Mouse (Mus musculus) ovary, adult 18-20 months (tissue): ENCODE results near the gene Slc26a6.

Source experiments
- DNase-seq: peaks from one replicate; pipeline ENCODE4 v3.0.0; 2022; ENCODE audit warnings: low spot score, mixed read lengths

Gene Slc26a6

GRCm38 (mm10) chr9:108852976-108853375 is at the start of gene Slc26a6:
Gene Slc26a6 (plus strand): TSS chr9:108853283.
- DNase-seq, result no peak

DNA sequence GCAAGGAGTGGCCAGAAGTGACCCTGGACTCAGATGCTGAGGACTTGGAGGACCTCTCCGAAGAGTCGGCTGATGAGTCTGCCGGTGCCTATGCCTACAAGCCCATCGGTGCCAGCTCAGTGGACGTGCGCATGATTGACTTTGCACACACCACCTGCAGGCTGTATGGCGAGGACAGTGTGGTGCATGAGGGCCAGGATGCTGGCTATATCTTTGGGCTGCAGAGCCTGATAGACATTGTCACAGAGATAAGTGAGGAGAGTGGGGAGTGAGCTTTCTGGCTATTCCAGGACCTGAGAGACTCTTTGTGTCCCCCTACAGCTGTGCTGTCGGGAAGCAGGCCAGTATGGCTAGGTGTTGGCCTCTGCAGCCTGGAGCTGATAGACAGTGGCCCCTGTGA is 47.3 kb upstream of the Slc26a6 start:
- DNase-seq, result no peak

DNA sequence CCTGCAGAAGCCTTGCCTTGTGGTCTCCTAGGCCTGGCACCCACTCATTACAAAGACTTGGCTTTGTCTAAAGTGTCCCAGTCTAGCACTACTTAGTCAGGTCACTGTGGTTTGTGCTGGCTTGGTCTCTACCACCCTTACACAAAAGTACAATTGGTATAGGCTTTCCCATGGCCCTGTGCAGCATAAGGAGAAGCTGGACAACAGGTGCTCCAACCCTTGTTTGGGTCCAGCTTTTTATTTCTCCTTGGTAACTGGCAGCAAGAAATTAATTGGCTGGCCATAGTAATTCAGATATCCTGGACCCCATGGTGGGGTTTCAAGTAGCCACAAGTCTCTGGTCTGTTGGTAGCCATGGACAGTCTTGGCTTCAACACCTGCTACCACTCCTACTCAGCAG is 46.7 kb upstream of the Slc26a6 start:
- no peak for DNase-seq

DNA sequence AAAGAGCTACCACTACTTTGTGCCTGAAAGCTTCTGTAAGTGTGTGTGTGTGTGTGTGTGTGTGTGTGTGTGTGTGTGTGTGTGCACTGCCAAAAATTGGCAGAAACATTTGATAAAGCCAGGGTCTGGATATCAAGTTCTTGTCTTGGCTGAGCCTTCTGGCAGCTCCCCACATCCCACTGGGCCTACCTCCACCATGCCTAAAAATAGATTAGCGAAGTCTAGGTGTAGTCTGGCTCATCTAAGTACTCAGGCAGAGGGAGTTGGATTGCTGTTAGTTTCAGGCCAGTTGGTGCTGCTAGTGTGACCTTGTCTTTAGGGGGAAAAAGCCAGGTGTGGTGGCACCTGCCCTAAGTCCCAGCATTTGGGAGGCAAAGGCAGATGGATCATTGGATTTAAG is 46.3 kb upstream of the Slc26a6 start:
- no peak for DNase-seq

DNA sequence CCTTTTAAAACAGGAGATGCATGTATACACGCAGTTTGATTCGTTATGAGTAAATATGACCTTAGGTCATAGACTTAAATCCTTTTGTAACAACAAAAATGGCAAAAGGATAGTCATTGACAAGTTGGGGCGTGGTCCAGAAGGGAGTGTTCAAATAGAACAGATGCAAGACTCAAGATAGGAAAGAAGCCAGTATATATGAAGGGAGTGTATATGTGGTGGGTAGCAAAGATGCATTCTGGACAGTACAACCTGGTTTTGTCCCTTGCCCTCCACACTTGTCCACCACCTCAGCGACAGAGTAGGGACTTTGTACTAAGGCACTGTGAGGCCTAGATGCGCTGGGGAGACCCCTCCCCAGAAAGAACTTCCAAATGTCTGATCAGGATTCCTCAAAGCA is 45.4 kb upstream of the Slc26a6 start:
- DNase-seq, result no peak

- peak; percentile 83 for DNase-seq
These were observed 44.9 kb upstream of the Slc26a6 start, which contains the start of gene Nckipsd for GRCm38 (mm10) chr9:108808163-108808665. Gene Nckipsd (plus strand): TSS chr9:108808368.

DNA sequence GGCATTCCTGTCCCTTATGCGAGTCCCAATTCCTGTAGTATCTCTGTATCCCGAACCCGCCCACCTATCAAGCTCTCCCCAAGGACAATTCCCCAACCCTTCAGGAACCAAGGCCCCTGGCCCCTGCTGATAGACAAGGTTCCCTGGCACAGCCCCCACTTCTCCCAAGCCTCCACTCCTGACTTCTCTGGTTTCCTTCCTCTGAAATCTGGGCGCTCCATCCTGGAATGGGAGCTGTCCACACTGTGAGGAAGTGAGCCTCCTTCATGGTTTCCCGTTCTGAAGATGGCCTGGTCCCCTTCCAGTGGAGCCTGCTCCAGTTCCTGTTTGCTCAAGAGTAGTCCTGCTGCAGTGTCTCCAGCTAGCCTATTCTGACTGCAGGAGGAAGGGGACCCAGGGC is 43.9 kb upstream of the Slc26a6 start:
- no peak for DNase-seq

DNA sequence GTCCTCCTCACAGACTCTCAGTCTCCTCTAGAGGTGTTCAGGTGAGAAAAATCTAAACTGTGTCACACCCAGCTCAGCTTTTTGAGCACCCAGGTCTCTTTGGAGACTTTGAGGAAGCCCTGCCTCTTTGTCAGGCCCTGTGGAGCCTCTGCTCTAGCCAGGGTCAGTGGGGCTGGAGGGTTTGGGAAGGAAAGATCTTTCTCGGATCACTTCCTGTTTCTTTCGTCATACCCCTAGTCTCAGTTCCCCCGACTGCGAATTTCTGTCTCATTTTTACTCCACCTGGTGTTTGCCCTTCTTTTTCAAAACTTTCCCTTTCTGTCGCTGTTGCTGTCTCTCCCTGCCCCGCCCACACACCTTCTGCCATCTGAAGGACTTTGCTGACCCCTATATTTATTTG is 43.4 kb upstream of the Slc26a6 start:
- DNase-seq, result no peak

DNA sequence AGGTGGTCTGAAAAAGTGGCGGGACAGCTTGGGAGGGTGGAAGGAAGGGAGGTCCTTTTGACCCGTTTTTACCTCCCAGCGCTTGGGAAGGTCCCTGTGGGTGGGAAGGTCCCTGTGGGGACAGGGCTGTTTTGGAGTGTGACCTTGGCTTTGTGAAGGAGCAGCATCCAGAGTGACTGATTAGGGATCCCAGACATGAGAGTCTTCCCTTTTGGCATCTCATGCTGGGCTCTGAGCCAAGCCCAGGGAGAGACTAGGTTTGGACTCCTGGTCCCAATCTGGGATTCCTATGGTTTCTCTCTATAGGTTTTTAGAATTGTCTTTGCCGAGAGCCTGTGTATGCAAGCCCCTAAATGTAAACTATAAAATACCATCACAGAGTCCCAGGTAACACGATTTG is 42.6 kb upstream of the Slc26a6 start:
- no peak for DNase-seq

- DNase-seq, result no peak
These were observed 37.5 kb upstream of the Slc26a6 start for GRCm38 (mm10) chr9:108815557-108815956.

- no peak for DNase-seq
These were observed 33.6 kb upstream of the Slc26a6 start for GRCm38 (mm10) chr9:108819495-108819894.

- DNase-seq, result no peak
These were observed 33.0 kb upstream of the Slc26a6 start for GRCm38 (mm10) chr9:108820077-108820476.

DNA sequence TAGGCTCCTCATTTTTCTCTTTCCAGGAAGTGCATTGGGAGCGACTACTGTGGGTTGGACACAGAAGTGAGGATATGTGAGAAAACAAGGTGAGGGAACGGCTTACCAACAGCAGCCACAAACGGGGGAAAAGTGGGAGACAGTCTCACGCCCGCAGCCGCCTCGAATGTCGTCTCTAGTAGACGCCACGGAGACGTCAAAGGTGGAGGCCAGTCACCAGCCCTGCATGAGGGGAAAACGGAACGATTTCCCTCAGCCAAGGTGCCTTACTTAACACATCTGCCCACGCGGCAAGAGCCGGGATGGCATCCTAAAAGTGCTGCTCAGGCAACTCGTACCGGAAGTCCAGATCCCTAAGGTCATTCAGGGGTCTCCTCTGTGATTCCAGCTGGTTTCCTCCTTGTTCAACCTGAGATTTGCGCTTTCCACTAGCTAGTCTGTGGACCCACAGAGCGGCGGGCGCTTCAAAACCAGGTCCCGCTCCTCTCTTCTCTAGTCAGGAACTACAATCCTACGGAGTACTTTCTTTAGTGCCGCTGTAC is 28.9 kb upstream of the Slc26a6 start:
- no peak for DNase-seq

- no peak for DNase-seq
These were observed 28.2 kb upstream of the Slc26a6 start for GRCm38 (mm10) chr9:108824755-108825413.

GRCm38 (mm10) chr9:108825820-108826699 is 27.0 kb upstream of the Slc26a6 start, which contains the start of gene Celsr3:
Gene Celsr3 (plus strand): TSS chr9:108826320.
- DNase-seq, result no peak

- peak; percentile 42 for DNase-seq
These were observed 26.3 kb upstream of the Slc26a6 start for GRCm38 (mm10) chr9:108826700-108827340.

GRCm38 (mm10) chr9:108827454-108827853 is 25.6 kb upstream of the Slc26a6 start:
- DNase-seq, result no peak

DNA sequence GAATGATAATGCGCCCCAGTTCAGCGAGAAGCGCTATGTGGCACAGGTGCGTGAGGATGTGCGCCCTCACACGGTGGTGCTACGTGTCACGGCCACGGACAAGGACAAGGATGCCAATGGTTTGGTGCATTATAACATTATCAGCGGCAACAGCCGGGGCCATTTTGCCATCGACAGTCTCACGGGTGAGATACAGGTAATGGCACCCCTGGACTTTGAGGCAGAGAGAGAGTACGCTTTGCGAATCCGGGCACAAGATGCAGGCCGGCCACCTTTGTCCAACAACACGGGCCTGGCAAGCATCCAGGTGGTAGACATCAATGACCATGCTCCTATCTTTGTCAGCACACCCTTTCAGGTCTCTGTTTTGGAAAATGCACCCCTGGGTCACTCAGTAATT is 25.2 kb upstream of the Slc26a6 start:
- DNase-seq, result no peak

- DNase-seq, result no peak
These were observed 21.4 kb upstream of the Slc26a6 start for GRCm38 (mm10) chr9:108831637-108832036.

- DNase-seq, result peak; percentile 93
These were observed 20.5 kb upstream of the Slc26a6 start for GRCm38 (mm10) chr9:108832390-108833108.

- DNase-seq, result no peak
These were observed 10.1 kb upstream of the Slc26a6 start for GRCm38 (mm10) chr9:108842989-108843388.

DNA sequence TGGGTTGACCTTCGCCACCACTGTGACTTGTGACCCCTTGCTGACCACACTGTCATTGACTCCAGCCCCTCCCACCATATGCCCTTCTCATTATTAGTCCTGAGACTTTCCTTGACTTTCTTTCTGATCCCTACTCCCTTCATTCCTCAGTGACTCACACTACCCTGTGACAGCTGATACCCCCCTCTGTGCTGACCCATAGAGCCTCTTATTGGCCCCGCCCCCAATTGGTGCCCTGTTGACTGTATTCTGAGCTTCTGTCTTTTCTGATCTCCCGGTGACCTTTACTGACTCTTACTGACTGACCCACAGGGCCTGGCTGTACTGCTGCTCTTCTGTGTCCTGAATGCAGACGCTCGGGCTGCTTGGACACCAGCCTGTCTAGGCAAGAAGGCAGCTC is 7.7 kb upstream of the Slc26a6 start:
- DNase-seq, result no peak
